Mouse (Mus musculus): Measurements from ENCODE around the gene Myom1.
A peak's percentile ranks its signal among the peaks of the same experiment; 100 is the strongest.

The Myom1 gene

DNA sequence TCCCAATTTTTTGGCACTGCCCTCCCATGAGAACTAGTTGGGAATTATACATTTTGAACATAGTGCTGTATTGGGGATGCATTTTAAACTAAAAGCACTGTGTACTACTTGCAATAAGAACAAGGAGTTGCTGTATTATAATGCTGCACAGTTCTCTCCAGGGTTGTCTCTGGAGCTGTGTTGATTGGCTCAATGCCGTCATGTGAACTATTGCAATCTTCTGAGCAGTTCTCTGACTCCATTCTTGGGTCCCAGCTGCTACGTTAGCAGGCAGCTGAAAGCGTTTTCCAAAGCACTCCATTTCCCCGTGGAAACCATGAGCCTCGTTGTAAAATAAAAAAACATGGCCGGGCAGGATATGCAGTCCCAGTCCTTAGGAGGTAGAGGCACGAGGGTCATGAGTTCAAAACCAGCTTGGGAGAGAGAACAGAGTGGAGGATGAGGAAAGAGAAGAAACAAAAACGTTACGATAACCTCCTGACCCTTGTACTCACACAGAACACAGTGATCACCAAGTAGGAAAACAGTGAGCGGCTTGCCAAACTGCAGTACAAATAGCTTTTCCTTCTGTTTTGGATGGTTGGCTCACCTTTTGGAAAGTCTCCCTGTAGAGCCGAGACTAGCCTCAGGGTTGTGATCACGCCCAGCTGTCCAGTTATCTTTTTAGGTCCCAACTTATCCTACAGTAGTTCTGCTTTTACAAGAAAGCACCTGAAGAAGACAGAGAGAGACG is 60.6 kb downstream of the Myom1 start:
- DNase-seq, result no peak

DNA sequence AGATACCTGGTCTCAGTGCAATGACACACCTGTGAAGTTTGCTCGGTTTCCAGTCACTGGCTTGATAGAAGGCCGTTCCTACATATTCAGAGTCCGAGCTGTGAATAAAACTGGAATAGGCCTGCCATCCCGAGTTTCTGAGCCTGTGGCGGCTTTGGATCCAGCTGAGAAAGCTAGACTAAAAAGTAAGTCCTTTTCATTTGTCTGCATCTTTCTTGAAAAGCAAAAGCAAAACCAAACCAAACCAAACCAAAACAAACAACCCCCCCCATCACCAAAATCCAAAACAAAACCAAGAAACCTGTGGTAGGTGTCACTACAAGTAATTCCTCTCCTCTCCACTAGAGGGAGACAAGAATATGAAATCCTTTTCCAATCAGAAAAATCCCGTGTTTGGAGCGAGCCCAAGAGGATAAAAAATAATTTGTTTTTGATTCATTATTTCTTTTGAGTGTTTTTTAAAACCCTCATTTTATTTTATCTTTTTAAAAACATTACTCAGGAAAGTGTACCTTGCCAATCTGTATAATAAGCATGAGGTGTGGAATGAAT is 62.1 kb downstream of the Myom1 start:
- no peak for DNase-seq

DNA sequence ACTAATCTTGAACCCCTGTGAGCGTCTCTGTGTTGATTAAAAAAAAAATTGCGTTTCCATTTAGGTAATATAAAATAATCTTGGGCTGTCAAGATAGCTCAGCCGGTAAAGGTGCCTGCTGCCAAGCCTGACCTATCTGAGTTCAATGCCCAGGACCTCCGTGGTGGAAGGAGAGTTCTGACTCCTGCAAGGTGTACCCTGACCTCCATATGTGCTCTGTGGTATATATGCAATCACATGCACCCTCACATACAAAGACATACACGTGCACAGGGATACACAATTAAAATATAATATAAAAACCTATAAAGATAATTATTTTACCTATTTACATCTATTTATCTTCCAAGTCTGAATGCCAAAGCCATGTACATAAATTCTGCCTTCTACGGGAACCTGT is 62.7 kb downstream of the Myom1 start:
- no peak for DNase-seq

DNA sequence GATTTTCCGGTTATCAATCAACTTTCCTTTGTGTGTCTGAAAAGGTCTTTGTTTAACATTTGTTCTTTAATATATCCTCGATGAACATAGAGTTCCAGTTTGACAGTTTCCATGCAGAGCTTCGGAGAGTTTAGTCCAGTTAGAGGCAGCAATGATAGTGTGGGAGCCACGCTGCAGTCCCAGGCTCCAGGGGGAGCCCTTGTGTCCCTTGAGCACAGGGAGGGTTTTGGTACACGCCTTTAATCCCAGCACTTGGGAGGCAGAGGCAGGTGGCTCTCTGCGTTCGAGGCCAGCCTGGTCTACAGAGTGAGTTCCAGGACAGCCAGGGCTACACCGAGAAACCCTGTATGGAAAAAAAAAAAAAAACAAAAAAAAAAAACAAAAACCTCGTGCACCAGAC is 66.7 kb downstream of the Myom1 start:
- DNase-seq, result no peak

DNA sequence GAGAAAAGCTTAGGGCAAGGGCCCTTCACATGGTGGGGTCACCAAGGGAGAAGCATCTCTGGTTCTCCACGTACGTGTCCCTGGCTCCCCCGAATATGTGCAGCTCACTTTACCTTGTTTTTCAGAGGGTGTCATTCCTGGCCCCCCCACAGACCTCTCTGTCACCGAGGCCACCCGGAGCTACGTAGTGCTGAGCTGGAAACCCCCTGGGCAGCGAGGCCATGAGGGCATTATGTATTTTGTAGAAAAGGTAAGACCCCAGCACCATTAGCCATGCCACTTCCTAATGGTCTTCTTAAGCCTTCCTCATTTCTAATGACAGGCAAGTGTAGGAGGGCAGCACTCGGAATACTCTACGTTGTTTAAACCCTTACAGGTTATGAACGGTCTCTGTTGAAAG is 69.5 kb downstream of the Myom1 start:
- DNase-seq, result no peak

DNA sequence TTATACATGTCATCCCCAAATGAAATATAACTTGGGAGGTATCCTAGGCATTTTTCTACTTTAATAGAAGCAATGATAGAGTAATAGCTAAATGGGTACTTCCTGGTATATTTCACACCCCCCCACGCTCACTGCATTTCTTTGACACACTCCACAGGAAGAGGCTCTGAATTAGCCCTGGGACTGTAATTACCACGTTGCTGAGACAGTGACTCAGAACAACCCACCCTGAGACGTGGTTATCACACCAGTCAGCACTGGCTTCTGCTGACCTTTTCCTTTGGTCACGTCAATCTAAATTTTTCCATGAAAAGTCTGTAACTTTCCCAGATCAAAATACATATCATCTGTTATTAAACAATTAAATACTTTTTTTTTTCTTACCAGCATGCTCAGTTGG is 72.0 kb downstream of the Myom1 start:
- DNase-seq, result no peak

DNA sequence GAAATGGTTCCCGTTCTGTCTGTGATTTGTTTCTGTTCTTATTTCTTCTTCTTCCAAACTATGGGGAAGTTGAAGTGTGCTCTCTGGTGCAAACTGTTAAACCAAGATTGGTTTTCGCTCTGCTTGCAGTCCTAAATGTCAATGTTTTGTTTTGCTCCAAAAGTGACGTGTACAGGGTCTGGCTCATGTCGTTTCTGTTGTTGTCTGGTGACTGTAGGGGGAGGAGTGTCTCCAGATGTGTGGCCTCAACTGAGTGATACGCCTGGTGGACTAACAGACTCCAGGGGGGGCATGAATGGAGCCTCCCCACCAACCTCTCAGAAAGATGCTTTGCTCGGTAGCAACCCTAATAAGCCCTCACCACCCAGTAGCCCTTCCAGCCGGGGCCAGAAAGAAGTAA is 79.6 kb downstream of the Myom1 start:
- DNase-seq, result no peak

DNA sequence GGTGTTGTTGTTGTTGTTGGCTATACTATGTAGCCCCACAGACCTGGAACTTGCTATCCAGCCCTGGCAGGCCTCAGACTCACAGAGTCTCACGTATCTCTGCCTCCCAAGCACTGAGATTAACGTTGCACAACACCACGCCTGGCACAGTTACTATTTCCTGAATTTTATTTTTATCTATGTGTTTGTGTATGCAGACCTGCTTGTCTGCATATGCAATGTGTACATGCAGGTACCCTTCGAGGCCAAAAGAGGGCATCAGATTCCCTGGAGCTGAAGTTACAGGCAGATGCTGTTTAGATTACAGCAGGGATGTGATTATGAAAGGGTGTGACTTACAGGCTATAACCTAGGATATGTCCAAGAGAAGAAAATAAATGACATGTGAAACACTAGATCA is 84.5 kb downstream of the Myom1 start:
- no peak for DNase-seq

DNA sequence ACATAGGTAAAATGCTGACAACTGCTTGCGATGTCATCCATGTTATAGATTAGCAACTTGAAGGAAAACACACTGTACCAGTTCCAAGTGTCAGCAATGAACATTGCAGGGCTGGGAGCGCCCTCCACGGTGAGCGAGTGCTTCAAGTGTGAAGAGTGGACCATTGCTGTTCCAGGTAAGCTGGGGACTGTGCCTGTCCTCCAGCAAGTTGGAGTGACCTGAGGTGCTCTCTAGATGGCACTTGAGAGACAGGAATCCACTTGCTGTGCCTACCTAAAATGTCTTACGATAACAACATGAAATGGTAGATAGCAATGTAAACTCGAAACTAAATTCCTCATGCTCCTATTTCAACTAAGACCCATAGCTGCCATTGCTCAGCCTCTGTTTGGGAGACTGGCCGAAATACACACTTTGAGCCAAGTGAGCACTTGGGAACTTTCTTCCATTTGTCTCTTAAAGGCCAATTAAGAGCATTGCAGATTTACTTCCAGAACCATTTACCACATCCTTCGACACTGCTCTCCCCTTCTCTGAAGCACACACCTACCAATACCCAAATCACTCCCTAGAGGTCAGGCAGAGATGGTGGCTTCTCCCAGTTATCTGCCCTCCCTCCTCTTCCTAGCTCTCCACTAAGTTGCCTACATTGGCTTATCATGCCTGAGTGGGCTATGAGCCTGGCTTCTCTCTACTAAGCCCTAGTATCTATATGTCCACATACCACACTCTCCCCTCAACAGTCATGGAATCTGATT is 85.1 kb downstream of the Myom1 start:
- no peak for DNase-seq

DNA sequence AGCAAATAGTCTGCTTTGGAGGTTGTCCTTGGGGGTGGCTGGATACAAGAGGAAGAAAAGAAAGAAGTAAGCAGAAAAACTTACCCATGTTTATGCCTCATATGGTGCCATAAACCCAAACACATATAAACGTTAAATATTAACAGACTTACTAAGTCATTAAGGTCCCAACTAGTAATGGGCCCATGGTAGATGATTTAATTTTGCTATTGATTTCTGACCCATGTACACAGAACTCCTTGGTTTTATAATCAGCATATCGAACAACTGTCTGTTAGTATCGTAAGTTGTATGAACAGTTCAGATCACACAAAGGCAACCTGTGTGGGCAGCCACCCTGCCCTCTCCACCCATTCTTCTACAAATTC is 85.7 kb downstream of the Myom1 start:
- no peak for DNase-seq

DNA sequence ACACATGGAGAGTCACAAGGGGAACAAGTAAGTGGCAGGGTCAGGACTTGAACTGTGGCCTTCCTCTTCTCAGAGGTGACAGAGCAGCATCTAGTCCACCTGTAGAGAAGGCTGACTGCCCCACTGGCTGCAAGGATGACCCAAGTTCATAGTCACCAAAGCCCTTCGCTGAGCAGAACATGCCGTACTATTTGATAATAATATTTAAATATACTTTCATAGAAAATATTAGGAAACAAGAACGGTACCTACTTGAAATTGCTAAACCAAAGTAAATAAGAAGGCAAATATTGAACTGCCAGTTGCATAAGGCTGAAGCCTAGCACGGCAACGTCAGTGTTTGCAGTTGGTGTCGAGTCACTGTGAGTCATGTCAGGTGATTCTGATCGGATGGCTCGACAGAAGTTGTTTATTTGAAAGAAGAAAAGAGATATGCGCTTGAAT is 86.6 kb downstream of the Myom1 start:
- no peak for DNase-seq

DNA sequence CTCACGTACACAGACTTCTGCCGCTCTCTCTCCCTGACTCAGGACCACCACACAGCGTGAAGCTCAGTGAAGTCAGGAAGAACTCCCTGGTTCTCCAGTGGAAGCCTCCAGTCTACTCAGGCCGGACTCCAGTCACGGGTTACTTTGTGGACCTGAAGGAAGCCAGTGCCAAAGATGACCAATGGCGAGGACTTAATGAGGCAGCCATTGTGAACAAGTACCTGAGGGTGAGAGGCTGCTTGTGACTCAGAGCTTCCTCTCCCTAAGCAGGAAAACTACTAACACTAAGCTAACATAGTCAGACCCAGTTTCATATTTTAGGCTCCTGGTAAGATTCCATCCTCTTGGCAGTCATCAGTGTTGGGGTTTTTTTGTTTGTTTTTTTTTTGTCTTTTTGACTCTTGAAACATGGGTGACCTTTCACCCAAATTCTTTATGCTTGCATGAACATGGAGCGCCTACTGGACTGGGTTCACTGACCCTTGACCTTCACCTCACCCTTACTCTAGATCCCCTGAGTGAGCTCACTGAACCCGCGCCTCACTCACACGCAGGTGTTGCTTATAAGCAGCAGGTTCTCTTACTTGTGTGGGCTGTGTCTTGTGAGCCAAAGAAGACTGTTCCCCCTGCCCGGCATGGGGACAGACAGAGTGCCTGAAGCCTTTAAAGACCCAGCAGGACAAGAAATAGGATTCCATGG is 87.5 kb downstream of the Myom1 start:
- DNase-seq, result no peak

DNA sequence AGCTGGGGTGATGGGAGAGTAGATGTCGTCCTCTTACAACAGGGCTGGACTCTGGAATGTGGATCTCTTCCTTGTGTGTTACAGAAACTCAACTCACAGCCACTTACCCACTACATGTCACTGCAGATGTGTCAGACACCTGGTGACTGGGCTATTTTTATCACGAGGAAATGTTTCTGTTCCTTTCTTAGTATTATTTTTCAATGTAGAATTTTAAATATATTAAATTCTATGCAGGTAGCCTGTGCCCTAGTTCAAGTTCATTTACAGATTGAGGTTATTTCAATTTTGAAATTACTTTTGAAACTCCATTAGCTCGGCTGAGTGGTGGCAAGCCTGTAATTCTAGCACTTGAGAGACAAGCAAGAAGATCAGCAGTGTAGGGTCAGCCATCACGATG is 88.6 kb downstream of the Myom1 start:
- DNase-seq, result no peak

DNA sequence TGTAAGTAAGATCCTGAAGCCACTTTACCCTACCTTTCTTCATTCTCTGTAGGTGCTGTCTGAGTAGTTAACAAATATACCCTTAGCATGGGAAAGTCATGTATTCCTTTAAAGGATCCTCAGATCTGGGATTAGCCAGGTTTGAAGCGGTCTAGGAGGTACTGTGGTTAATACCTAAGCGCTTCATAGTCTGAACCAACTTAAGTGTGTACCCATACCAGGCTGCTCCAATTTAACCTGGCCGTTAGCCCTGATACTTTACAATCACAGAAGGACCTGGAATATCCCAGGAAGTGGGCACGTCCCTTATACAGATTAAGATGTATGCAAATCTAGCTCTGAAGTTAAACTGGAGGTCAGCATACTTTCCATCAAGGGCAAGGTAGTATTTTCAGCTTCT is 89.9 kb downstream of the Myom1 start:
- no peak for DNase-seq

DNA sequence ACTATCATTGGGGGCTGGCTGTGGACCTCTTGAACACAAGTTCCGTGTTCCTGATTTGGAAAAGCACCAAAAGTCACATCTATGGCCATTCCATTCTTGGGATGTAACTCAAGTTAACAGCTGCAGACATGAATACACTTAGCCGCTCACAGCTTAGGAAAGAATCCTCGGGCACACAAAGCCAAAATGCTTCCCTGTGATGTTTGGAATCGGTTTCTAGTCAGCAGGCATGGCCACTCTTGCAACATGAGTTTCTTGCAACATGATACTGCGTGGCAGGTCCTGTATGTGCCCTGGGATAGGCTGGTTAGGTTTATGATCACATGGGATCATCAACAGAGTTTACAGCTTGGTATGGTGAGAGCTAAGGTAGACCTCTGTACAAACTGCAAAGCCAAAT is 91.4 kb downstream of the Myom1 start:
- no peak for DNase-seq

DNA sequence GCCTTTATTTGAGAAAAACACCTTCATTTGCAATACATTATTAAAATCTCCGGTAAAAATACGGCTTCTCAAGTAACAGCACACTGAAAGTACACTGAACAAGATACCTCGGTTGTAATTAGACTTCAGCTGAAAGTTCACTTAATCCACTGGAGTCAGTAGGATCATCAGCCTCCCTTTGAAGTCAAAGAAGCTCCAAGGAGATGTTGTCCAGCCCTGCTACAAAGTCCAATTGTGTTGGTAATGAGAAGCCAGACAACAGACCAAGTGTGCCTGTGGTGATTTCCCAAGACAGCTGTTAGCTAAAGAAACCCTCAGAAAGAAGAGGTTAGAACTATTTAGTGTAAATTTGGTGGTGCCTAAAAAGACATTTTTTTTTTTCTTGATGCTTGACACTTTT is 92.0 kb downstream of the Myom1 start:
- no peak for DNase-seq

DNA sequence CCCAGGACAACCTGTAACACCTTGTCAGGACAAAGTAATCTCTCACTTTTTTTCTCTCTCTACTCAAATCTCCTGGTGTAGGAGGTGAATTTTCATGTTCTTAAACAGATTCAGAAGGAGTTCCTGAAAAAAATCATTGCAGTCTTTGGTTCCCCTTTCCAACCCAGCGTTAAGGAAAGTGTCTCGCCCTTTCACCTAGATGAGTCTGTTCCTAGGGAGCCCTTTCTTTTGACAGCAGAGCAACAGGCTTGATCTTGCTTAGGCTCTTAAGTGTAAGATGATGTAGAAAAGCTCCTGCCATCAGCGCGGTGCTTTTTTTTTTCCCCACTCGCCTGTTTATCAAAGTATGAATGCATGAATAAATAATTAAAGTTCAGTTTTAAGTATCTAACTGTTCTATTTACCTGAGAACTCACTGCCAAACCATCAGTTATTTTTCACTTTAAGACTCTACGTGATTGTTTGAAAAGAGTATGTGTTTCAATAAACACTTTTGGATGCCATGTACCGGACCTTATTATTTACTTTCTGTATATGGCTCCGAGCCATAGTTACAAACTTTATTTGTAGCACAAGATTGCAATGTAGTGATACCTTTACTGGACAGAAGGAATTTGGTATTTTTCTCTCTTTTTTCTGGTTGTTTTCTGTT is 94.2 kb downstream of the Myom1 start:
- no peak for DNase-seq

DNA sequence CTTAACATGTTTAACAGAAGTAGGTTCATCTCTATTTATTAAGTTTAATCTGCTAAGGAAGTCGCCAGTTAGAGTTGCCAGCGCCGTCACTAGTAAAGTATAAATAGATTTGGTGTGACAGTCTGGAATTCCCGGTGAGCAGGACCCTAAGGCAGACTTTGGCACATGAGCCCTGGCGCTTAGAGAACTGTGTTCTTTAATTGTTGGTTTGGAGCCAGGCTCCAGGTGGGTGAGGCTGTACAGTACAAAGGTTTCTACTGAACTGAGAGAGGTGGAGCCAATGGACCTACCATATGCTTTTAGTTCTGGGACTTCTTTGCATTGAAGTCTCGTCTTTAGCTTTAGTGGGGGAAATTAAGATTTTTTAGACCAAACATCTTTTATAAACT is 94.8 kb downstream of the Myom1 start:
- DNase-seq, result no peak

DNA sequence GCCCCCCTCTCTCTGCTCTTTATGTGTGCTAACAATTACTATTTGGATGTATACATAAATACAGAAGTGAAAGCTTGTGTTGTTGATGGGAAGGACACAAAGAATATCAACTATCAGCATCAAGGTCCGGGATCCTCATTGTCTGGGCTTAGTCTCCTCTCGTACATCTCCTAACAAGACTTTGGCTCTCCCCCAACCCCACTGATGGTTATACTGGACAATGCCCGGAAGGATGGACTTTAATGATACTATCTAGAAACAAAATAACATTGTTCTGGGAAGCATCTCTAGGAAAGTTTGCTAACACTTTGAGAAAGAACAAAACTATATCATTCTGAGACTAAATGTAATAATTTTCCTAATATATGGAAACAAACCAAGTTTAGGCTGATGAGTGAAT is 96.2 kb downstream of the Myom1 start:
- DNase-seq, result no peak

DNA sequence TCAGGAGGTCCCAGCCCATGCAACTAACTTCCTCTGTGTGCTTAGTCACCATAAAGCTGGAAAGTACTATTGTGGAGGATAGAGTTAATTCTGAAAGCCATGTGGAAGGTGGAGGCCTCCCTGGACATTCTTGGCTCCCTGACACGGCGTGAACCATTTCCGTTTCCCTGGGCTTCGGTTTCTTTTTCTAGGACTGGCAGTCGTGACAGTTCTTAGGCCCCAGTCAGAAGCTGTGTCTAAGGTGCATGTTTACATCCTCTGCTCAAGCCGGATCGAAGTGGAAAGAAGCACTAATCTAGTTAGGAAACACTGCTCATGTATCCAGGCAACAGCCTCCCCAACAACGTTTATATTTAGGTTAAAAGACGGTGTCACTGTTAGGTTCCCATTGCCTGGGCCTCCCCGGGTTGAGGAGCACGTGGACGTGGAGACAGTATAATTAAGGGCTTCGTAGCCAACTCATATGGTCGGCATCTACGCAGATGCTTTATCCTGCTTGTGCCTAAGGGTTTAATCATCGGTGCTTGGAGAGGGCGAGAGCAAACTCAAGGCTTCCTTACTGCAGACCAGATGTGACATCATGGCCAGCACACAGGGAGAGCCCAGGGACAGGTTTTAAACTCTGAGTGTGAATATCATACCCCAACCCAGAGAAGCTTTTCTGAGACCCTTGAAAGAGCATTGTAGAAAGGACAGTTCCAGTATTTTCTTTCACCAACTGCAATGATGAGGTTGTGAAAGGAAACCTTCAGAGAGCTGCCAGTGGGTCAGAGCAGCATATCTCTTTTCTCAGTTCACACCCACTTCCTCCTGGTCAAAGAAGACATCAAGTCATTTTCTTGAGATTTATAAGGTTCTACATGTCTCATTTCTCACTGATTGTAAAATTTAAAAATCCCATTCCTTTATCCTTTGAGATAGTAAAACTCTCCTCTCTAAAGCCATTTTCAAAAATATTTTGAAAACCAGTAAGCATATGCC is 100.4 kb downstream of the Myom1 start:
- DNase-seq, result peak; percentile 31

DNA sequence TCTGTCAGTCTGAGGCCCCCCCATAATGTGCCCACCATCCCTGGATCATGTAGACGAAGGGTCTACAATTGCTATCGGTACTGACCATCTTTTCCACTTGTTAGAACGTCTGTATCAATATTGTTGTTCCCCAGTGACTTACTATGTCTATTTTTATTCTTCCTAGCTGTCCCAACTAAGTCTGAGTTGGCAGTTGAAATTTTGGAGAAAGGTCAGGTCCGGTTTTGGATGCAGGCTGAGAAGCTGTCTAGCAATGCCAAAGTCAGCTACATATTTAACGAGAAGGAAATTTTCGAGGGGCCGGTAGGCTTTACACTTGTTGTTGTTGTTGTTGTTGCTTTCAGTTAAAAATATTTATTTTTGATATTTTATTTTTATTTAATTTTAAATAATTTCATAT is 102.9 kb downstream of the Myom1 start:
- no peak for DNase-seq

DNA sequence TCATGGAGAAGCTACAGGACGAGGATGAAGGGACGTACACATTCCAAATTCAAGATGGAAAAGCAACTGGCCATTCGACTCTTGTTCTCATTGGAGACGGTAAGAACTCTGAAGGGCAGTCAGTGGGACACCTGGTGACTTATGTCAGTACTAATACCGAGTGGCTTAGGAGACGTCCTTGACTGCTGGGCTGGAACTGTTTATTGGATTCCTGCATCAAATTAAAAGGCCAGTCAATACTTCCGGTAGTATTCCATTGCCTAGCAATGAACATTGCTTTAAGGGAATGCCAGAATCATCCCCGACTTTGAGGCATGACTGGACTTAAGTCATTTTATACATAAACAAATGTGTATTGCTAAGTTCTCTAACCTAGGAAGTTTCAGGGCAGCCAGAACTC is 103.8 kb downstream of the Myom1 start:
- no peak for DNase-seq
